Mouse (Mus musculus) stomach, embryonic 15.5 days (tissue): ENCODE measurements around the gene Ppil6. TPM values are rescaled to one million over a fixed set of nuclear protein-coding genes. Genes with fewer than 3 reads are reported as not detected.
A peak's percentile ranks its signal among the peaks of the same experiment; 100 is the strongest.

Experiments
- ATAC-seq: fragments of 200-750 bp; cut with Nextera tagmentation; 2 replicates; pipeline ENCODE4 v1.8.0; 2017; ENCODE audit warnings: low read depth, moderate number of reproducible peaks, moderate TSS enrichment; ENCODE audit not compliant: insufficient read depth, low FRiP score
- H3K27ac ChIP-seq: fragments of 300-500 bp; sonication (generic); 2 replicates; pipeline ENCODE4 v1.5.1; 2015; ENCODE audit warnings: mild to moderate bottlenecking, inconsistent platforms
- H3K27me3 ChIP-seq: fragments of 300-500 bp; sonication (generic); replicated peaks from 2 replicates; pipeline ENCODE4 v1.6.1; 2015; ENCODE audit warnings: inconsistent platforms
- H3K36me3 ChIP-seq: fragments of 300-500 bp; sonication (generic); 2 replicates; pipeline ENCODE4 v1.6.1; 2015; ENCODE audit warnings: inconsistent platforms
- H3K4me1 ChIP-seq: fragments of 300-500 bp; sonication (generic); 2 replicates; pipeline ENCODE4 v1.6.1; 2015; ENCODE audit warnings: inconsistent platforms
- H3K4me2 ChIP-seq: fragments of 300-500 bp; sonication (generic); 2 replicates; pipeline ENCODE4 v1.6.1; 2015; ENCODE audit warnings: mild to moderate bottlenecking, inconsistent platforms
- H3K4me3 ChIP-seq: fragments of 300-500 bp; sonication (generic); replicated peaks from 2 replicates; pipeline ENCODE4 v1.5.1; 2015; ENCODE audit warnings: inconsistent platforms
- H3K9ac ChIP-seq: fragments of 300-500 bp; sonication (generic); 2 replicates; pipeline ENCODE4 v1.6.1; 2015; ENCODE audit warnings: inconsistent platforms
- H3K9me3 ChIP-seq: fragments of 300-500 bp; sonication (generic); 2 replicates; pipeline ENCODE4 v1.6.1; 2016; ENCODE audit warnings: inconsistent platforms
- WGBS: fragments of 180-500 bp; shearing (Covaris S2); methylation state at CpG from one replicate; pipeline ENCODE4 v1.1.7; 2015; 5-methylcytosine and 5-hydroxymethylcytosine counted together
- polyA plus RNA-seq: library from polyadenylated mRNA; unstranded; fragments of >200 nt; fragmentation: Nextera tagmentation; extraction: Ambion mirVana; gene quantifications from 2 replicates; pipeline ENCODE4 v1.2.1, GENCODE M21; 2015

Ppil6 gene
- polyA plus RNA-seq, 1 experiment from 2014 or later, result 0.95 TPM

DNA sequence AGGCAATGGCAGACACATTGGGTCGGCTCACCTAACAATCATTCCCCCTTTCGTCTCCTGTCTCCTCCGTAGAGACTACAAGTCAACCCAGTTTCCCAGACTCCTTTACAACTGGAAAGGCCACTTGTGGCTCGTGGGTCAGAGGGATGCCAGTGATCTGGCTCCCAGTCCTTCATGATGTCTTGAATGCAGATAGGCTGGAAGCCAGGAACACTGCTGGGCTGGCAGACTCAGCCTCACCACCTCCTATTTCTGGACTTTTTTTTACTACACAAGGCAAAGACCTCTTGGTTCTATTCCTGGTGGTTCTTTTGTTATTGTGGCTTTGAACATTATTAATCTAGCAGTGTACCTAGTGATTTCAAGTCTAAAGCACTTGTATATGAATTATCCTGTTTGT, 24.1 kb downstream of the Ppil6 start:
- Histone ChIP-seq H3K4me1 (no peaks in the 10 kb centered on the region), H3K9ac (no peak overlapping the region), H3K36me3 (no peaks in the 10 kb centered on the region), H3K9me3 (no peaks in the 10 kb centered on the region), H3K4me3 (no peak overlapping the region), H3K27me3 (no peaks in the 10 kb centered on the region), H3K27ac (no peak overlapping the region), H3K4me2 (no peak overlapping the region)
- no peak for ATAC-seq
- 74% methylated on average over 4 of the region's 4 CpGs for WGBS

DNA sequence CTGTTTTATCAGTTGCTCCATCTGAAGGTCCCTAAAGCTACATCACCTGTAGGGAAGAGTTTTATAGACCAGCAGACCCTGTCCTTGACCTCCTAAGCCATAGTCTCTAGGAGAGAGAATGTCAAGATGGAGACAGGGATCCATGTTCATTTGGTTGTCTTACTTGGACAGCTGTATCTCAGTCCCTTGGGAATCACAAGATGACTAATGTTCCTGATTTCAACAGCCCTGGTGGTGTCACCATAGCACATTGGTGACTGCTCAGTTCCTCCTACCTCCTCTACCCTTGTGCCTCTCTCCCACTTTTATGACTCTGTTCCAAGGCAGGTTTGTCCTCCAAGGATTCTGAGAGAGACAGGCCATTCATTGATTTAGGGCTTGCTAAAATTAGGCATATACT, 24.7 kb downstream of the Ppil6 start:
- no peak for ATAC-seq
- Histone ChIP-seq H3K36me3 (no peaks in the 10 kb centered on the region), H3K4me2 (no peak overlapping the region), H3K4me1 (no peaks in the 10 kb centered on the region), H3K27ac (no peak overlapping the region), H3K9ac (no peak overlapping the region), H3K9me3 (no peaks in the 10 kb centered on the region), H3K27me3 (no peaks in the 10 kb centered on the region), H3K4me3 (no peak overlapping the region)

DNA sequence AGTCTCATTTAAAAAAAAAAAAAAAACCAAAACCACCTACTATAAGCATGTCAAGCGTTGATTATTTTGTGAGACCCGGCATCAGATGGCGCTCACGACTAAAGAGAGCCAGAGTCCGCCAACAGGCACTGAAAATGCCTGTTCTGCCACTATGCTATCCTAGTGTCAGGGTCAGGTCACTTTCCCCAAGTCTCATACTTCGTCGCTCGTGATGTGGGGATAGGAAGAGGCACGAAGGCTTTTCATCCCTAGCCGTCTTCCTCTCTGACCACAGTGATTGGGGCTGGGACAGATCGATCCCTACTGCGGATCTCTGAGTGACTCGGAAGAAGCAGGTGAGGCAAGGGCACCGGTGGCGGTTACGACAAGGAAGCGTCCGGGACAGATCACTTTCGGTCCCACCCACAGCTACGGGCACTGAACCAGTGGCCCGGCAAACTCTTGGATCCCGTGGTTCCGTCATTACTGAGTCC, 28.3 kb downstream of the Ppil6 start:
- H3K36me3 ChIP-seq, result no peaks in the 10 kb centered on the region
- peaks cover 6% of the 10 kb centered on the region for H3K4me1 ChIP-seq
- H3K4me3 ChIP-seq, result peak overlapping the region; percentile 80
- no peaks in the 10 kb centered on the region for H3K27me3 ChIP-seq
- peak overlapping the region; percentile 89 for H3K4me2 ChIP-seq
- H3K27ac ChIP-seq, result peak overlapping the region; percentile 97
- peak overlapping the region; percentile 92; the same call in 1 of the 2 replicates for H3K9ac ChIP-seq
- no peaks in the 10 kb centered on the region for H3K9me3 ChIP-seq
- ATAC-seq, result peak; percentile 67
- under 1% methylated on average over 23 of the region's 23 CpGs for WGBS

DNA sequence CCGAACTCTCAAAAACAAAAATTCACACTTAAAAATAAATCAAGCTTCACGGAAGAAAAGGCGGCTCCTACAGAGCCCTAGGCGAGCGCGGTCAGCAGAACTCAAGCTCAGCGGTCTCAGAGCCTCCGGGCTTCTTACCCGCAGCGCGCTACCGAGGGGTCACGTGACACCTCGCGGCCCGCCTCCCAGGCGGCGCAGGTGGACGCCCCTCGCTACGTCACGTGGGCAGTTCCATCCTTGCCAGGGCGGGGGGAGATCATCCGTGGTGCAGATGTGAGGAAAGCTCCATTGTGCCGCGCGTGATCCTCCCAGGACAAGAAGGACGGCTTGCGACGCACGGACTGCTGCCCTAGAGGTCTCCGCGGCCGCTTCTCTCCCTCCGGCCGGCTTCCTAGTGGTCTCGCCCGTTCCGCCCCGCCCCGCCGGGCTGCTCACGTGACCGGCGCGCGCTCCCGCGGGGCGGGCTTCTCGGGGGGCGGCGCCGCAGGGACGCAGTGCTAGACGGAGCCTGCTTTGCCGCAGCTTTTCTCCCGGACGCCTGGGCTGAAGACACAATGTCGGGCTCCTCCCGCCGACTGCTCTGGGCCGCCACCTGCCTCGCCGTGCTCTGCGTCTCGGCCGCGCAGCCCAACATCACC, 28.9 kb downstream of the Ppil6 start, which contains the start of gene Cd164:
TSS of gene Cd164 (plus strand) at position 434 of the 638 bp plus-strand sequence.
- WGBS, result under 1% methylated on average over 69 of the region's 69 CpGs
- Histone ChIP-seq H3K9ac (peak within 1 kb of the TSS; percentile 92), H3K27me3 (no peaks in the 10 kb centered on the region), H3K4me1 (peaks cover 9% of the 10 kb centered on the region), H3K27ac (peak within 1 kb of the TSS; percentile 97), H3K4me3 (peak within 1 kb of the TSS; percentile 80), H3K9me3 (no peaks in the 10 kb centered on the region), H3K4me2 (peak within 1 kb of the TSS; percentile 89), H3K36me3 (no peaks in the 10 kb centered on the region)
- ATAC-seq, result peak; percentile 90

DNA sequence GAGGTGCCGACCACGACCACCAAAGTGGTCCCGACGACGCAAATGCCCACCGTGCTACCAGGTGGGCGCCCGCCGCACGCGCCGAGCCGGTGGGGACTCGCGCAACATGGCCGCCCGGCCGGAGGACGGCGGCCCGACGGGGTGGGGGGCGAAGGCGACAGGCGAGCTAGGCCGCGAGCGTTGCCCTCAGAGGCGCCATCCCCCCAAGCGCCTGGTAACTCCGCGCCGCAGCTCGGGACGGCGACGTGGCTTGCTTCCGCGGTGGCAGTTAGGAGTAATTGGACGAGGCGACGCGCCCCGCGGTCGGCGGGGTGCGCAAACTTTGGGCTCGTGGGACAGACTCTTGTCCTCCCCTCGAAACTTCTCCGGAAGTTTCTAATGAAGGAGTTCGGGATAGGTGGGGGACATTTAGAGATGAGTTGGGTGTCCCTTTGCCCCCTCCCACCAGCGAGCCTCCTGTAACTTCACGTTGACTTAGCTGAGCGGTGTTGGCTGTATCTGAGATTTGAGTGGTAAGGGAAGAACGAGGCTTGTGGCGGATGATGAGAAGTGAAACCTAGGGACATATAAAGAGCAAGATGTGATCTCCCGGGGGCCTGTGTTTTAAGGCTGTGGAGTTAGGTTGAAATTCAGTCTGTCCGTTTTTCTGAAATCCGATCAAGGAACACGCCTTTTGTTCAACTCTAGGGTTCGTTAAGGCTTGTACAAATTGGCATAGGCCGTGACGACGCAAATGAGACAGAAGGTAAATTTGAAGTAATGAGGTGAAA, 29.6 kb downstream of the Ppil6 start:
- under 1% methylated on average over 65 of the region's 65 CpGs for WGBS
- Histone ChIP-seq H3K27me3 (no peaks in the 10 kb centered on the region), H3K9ac (peak overlapping the region; percentile 92), H3K36me3 (peaks cover 2% of the 10 kb centered on the region; the same call in 1 of the 2 replicates), H3K4me1 (peaks cover 9% of the 10 kb centered on the region), H3K4me2 (peak overlapping the region; percentile 89), H3K9me3 (no peaks in the 10 kb centered on the region), H3K4me3 (peak overlapping the region; percentile 80), H3K27ac (peak overlapping the region; percentile 97)
- peak; percentile 36 for ATAC-seq

DNA sequence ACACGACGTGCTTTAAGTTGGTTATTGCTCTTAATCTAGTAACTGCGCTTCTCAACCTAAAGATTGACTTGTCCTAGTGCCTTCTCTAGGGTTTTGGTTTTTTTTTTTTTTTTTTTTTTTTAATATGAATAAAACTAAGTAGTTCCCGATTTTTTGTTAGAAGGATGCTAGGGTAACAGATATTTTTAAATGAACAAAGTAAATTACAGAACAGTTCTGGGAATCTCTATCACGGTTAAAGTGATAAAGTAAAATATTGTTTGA, 30.1 kb downstream of the Ppil6 start:
- H3K4me2 ChIP-seq, result peak overlapping the region; percentile 89
- ATAC-seq, result no peak
- H3K36me3 ChIP-seq, result peaks cover 3% of the 10 kb centered on the region; the same call in 1 of the 2 replicates
- H3K27me3 ChIP-seq, result no peaks in the 10 kb centered on the region
- no peaks in the 10 kb centered on the region for H3K9me3 ChIP-seq
- peak overlapping the region; percentile 92; the same call in 1 of the 2 replicates for H3K9ac ChIP-seq
- peak overlapping the region; percentile 80 for H3K4me3 ChIP-seq
- peaks cover 9% of the 10 kb centered on the region for H3K4me1 ChIP-seq
- 5% methylated on average over 5 of the region's 5 CpGs for WGBS
- H3K27ac ChIP-seq, result no peak overlapping the region

DNA sequence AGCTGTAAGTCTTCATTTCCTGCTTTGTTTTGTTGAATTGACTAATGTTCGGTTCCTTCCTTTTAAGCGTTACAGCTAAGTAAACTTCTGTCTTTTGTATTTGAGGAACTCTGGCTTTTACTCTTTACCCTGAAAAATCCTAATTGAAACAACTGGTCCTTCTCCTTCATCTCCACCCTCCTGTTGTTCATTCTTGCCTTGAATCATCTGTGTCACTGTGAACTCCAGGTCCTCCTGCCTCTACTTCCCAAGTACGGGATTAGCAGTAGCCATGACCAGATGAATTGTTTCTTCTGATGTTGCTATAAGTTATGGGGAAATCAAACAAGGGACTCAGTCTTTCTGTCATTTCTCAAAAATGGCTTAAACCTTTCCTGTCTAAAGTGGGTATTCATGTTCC, 33.1 kb downstream of the Ppil6 start:
- no peak overlapping the region for H3K4me2 ChIP-seq
- H3K36me3 ChIP-seq, result peaks cover 6% of the 10 kb centered on the region
- no peak overlapping the region for H3K9ac ChIP-seq
- H3K4me1 ChIP-seq, result peaks cover 9% of the 10 kb centered on the region
- no peak overlapping the region; the same call in 1 of the 2 replicates for H3K27ac ChIP-seq
- no peak overlapping the region for H3K4me3 ChIP-seq
- no peaks in the 10 kb centered on the region for H3K27me3 ChIP-seq
- H3K9me3 ChIP-seq, result no peaks in the 10 kb centered on the region
- no peak for ATAC-seq
- 38% methylated on average over 3 of the region's 3 CpGs for WGBS

DNA sequence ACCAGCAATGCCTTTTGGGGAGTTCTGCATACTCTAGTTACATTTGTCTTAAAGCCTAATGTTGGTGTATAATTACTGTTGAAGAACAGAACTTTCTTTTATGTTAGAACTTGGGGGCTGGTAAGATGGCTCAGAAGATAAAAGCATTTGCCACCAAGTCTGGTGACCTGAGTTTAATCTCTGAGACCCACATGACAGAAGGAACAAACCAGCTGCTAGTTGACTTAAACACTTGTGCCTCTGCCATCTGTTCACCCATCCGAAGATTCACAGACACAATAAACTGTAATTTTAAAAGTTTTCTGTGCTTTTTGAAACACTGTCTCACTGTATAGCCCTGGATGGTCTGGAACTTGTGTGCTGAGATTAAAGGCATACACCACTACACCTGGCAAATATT, 35.5 kb downstream of the Ppil6 start:
- no peak overlapping the region for H3K4me3 ChIP-seq
- 76% methylated on average over 1 of the region's 1 CpGs for WGBS
- H3K9ac ChIP-seq, result no peak overlapping the region
- H3K4me1 ChIP-seq, result peaks cover 9% of the 10 kb centered on the region
- H3K27me3 ChIP-seq, result no peaks in the 10 kb centered on the region
- H3K36me3 ChIP-seq, result peaks cover 20% of the 10 kb centered on the region
- ATAC-seq, result no peak
- H3K27ac ChIP-seq, result no peak overlapping the region
- H3K9me3 ChIP-seq, result no peaks in the 10 kb centered on the region
- no peak overlapping the region for H3K4me2 ChIP-seq

DNA sequence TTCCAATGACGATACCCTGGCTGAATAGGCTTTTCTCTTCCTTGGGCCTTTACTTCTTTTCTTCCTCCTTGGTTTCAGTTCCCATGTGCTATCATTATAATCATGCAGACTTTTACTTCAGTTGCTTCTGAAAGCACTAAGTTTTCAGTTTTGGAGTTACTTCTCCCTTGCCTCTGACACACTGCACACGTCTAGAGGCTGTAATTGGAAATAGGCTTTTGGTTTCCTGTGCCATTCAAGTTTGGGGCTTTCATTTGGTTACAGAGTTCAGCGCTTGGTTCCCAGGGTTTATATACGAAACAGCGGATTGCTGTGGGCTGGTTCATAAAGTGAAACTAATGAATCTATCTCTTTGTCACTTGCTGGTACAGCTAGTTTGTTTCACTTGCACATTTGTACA, 39.7 kb downstream of the Ppil6 start:
- no peaks in the 10 kb centered on the region for H3K9me3 ChIP-seq
- no peak overlapping the region for H3K27ac ChIP-seq
- H3K27me3 ChIP-seq, result no peaks in the 10 kb centered on the region
- WGBS, result 87% methylated on average over 5 of the region's 5 CpGs
- no peak overlapping the region for H3K4me3 ChIP-seq
- H3K9ac ChIP-seq, result no peak overlapping the region
- H3K36me3 ChIP-seq, result peaks cover 21% of the 10 kb centered on the region
- H3K4me2 ChIP-seq, result no peak overlapping the region
- ATAC-seq, result no peak
- no peaks in the 10 kb centered on the region for H3K4me1 ChIP-seq

DNA sequence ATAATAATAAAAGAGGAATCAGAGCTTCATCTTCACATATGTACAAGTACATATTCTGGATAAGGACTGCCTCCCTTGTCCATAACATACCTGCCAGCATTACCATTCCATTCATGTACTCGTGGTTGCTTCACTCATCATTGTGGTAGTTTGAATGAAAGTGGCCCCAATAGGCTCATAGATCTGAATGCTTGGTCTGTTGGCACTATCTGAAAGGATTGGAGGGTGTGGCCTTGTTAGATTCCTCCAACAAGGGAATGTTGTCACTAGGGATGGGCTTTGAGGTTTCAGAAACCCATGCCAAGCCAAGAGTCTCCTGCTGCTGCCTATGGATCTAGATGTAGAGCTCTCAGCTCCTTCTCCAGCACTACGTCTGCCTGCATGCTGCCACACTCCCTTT, 45.8 kb downstream of the Ppil6 start:
- H3K4me3 ChIP-seq, result no peak overlapping the region
- no peak for ATAC-seq
- H3K9ac ChIP-seq, result no peak overlapping the region
- no peaks in the 10 kb centered on the region for H3K4me1 ChIP-seq
- H3K4me2 ChIP-seq, result no peak overlapping the region
- WGBS, result 91% methylated on average over 2 of the region's 2 CpGs
- no peaks in the 10 kb centered on the region for H3K9me3 ChIP-seq
- H3K27me3 ChIP-seq, result no peaks in the 10 kb centered on the region
- H3K36me3 ChIP-seq, result peaks cover 8% of the 10 kb centered on the region
- H3K27ac ChIP-seq, result no peak overlapping the region

DNA sequence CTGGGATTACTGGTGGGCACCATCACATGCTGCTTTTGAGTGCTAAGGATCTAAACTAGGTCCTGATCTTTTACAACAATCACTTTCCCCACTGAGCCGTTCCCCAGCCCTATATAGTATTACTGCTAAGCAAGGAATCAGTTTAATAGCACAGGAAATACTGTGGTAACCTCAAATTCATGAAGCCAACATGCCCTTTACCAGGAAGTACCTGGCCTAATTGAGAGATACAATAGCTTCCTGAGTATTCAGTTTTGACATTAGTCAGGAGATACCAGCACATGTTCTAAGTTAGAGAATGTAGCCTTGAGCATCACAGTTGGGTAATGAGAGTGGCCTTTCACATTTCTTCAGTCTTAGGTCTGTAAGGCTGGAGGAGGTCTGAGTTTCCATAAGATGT, 46.5 kb downstream of the Ppil6 start:
- no peaks in the 10 kb centered on the region for H3K9me3 ChIP-seq
- no peak for ATAC-seq
- 91% methylated on average over 1 of the region's 1 CpGs for WGBS

DNA sequence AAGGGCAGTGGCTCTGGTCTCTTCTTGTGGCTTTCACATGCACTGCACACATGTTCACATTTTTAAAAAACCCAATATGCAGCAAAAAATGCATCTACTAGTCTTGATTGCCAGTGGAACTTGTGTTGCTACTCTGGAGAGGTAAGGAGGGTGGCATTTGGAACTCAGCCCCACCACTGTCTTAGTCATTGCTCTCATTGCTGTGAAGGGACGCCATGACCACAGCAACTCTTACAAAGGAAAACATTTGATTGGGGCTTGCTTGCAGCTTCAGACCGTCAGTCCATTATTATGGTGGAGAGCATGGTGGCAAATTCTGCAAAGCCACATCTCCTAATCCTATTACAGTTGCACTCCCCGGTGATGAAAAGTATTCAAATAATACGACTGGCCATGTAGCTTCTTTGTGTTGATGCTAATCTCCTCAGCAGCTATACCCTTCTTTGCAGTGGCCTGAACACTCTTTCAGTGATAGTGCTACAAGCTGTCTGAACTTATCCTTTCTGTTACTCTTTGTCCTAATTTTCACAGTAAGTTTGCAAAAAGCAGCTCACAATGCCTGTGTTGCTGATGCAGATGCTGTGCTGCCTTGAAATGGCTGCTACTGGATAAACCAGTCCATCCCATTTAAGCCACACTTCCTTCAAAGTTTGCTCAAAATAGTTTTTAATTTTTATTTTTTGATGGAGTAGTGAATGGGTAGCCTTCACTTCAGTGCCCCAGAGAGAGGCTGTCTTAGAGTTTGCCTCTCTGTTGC, 47.2 kb downstream of the Ppil6 start:
- H3K9me3 ChIP-seq, result no peaks in the 10 kb centered on the region

More for the DNA sequence above, 46.5 kb downstream of the Ppil6 start:
- H3K9ac ChIP-seq, result no peak overlapping the region
- H3K4me3 ChIP-seq, result no peak overlapping the region
- no peak overlapping the region for H3K27ac ChIP-seq
- peaks cover 8% of the 10 kb centered on the region for H3K36me3 ChIP-seq
- no peak overlapping the region for H3K4me2 ChIP-seq
- no peaks in the 10 kb centered on the region for H3K27me3 ChIP-seq
- no peaks in the 10 kb centered on the region for H3K4me1 ChIP-seq

More for the DNA sequence above, 47.2 kb downstream of the Ppil6 start:
- H3K4me3 ChIP-seq, result no peak overlapping the region
- peaks cover 8% of the 10 kb centered on the region for H3K36me3 ChIP-seq
- H3K27ac ChIP-seq, result no peak overlapping the region
- no peaks in the 10 kb centered on the region for H3K4me1 ChIP-seq
- no peak for ATAC-seq
- 88% methylated on average over 4 of the region's 4 CpGs for WGBS
- H3K27me3 ChIP-seq, result no peaks in the 10 kb centered on the region
- no peak overlapping the region for H3K9ac ChIP-seq
- H3K4me2 ChIP-seq, result no peak overlapping the region
